Mouse (Mus musculus) WW6 (cell line): ENCODE measurements around the gene Srsf7.
"Not testable (repeated sequence)": the region's sequence is repeated elsewhere in the genome, so short reads cannot be mapped to it uniquely, and the experiment has no call there.

Experiments
- DNase-seq: peaks from one replicate; pipeline ENCODE4 v3.0.0-alpha.2; 2013; ENCODE audit warnings: low read depth, low spot score

The Srsf7 gene

GRCm38 (mm10) chr17:80206671-80207581 lies at the start of gene Srsf7, which contains the start of gene Ttc39d:
Gene Srsf7 (minus strand): TSS chr17:80207307.
Gene Ttc39d (plus strand): TSS chr17:80207460.
- DNase-seq, result peak; percentile 97

- DNase-seq, result peak; percentile 38
Measured at GRCm38 (mm10) chr17:80255208-80255607, 48.1 kb upstream of the Srsf7 start.

DNA sequence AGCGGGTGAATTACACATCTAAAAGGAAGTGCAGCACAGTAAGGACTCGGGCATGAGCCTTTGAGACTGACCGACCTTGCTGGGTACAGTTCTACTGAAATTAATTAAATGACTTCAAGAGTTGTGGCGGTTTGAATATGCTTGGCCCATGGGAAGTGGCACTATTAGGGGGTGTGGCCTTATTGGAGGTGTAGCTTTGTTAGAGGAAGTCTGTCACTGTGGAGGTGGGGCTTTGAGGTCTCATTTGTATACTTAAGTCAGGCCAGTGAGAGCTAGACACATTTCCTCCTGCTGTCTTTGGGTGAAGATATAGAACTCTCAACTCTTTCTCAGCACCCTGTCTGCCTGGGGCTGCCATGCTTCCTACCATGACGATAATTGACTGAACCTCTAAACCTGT lies 47.3 kb upstream of the Srsf7 start:
- no peak for DNase-seq

- DNase-seq, result no peak
Measured at GRCm38 (mm10) chr17:80252757-80253525, 45.8 kb upstream of the Srsf7 start.

DNA sequence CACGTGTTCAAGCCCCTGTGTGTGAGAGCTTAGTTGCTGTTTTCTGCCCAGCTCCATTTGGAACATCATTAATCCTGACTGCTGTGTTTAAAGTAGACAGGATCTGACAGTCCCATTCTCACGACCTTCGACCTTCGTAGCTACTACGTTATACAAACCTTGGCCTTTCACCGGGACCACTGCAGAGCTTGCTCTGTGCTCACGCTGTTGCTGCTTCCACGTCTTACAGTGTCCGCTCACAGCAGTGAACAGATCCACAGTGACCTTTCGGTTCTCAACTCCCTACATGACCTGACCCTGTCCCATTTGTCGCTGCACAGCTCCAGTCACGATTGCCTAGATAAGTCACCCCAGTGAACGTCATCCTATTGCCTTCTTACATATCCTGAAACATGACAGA lies 36.0 kb upstream of the Srsf7 start:
- DNase-seq, result no peak

GRCm38 (mm10) chr17:80241594-80241993 lies 34.5 kb upstream of the Srsf7 start:
- no peak for DNase-seq

- no peak for DNase-seq
Measured at GRCm38 (mm10) chr17:80237475-80237874, 30.4 kb upstream of the Srsf7 start.

DNA sequence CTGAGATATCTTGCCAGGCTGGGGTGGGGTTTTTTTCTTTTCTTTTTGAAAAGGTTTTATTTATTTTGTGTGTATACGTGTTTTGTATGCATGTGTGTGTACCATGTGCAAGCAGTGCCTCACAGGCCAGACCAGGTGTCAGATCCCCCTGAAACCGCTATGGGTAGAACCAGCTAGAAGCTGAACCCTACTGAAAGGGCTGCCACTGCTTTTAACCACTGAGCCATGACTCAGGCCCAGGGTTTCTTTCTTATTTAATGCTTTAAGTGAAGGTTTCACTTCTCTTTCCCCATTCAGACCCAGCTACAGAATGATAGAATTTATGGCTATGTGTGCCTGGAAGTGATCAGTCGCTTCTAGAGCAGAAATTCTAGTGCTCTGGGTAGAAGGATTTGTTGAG lies 29.7 kb upstream of the Srsf7 start:
- no peak for DNase-seq

- no peak for DNase-seq
Measured at GRCm38 (mm10) chr17:80235477-80235876, 28.4 kb upstream of the Srsf7 start.

DNA sequence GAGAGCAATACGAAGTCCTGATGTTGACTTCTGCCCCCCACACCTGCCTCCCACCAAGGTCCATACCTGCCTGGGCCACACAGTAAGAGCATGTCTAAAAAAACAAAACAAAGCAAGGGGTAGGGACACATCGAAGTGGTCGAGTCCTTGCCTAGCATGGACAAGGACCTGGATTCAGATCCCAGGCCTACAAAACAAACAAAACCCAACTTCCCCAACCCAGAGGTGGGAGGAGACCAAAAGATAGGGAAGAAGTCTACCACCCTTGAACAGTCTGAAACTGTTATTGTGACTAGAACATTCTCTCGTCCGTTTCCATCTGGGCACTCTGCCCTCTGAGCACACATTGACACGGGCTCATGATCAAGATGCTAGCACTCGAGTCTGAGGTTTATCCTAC lies 27.3 kb upstream of the Srsf7 start:
- no peak for DNase-seq

GRCm38 (mm10) chr17:80233844-80234243 lies 26.7 kb upstream of the Srsf7 start:
- no peak for DNase-seq

DNA sequence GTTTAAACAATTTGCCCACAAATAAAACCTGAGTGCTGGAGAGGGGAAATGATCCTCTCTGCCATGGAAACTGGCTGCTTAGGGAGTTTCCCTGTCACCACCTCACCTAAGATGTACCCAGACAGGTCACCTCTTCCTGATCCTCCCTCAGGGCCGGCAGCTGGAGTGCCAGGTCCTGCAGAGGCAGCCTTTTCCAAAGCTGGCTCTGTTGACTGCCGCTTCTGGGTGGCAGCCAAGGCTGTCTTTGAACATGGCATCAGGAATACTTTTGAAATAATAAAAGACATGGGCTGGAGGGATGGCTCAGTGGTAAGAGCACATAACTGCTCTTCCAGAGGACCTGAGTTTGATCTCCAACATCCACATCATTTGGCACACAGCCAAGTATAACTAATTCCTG lies 22.3 kb upstream of the Srsf7 start:
- DNase-seq, result no peak

DNA sequence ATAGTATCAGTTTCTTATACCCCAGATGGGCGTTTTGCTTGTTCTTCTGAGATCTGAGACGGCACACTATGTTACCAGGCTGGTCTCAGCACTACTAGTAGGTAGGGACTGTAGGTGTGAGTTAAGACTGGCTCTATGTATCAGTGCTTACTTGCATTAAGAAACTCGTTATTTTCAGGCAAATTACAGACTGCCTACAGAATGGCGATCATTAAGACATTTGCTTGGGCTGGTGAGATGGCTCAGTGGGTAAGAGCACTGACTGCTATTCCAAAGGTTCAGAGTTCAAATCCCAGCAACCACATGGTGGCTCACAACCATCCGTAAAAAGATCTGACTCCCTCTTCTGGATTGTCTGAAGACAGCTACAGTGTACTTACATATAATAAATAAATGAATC lies 18.0 kb upstream of the Srsf7 start:
- not testable (repeated sequence) for DNase-seq

DNA sequence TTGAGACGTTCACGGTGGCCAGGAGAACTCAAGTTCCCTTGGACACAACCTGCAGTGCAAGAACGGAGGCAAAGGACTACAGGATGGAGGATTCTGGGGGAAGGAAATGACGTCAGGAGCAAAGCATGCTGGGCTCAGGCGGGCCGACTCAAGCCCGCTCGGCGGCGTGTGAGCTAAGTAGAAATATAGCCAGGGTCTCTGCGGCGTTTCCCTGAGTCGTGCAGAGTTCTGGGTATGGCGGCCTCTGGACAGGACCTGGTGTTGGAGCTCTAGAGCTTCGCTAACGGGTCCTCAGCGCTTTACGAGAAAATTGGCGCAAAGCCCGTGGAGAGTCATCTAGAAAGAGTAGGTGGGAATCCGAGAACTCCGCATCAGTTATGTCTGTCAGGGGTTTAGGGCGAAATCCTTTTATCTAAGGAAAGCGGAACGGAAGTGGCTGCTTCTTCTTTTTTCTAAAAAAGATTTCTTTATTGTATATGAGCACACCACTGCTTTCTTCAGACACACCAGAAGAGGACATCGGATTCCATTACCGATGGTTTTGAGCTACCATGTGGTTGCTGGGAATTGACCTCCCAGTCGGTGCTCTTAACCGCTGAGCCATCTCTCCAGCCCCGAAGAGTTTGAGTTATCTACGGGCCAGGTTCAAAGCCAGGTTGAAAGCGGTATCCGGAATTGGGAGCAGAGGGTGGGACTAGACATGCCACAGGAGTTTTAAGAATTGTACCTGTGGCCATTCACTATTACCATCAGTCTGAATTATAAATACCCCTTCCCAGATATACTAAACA lies 17.4 kb upstream of the Srsf7 start, which contains the start of gene Gemin6:
TSS of gene Gemin6 (plus strand) at position 116 of the 791 bp plus-strand sequence.
- DNase-seq, result peak; percentile 79

DNA sequence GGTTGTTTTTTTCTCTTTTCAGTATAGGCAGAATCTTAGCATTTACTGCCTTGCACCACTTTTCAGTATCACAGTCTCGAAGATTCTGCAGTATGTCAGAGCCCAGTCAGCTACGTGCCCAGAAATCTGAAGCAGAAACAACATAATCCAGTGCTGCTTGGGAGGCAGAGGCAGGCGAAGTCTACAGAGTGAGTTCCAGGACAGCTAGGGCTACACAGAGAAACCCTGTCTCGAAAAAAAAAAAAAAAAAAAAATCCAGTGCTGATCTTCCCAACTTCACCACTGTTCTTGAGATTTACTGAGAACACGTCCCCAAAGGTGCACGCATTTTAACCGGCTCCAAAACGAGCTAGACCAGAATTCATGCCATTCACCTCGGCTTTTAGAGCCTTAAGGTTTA lies 16.7 kb upstream of the Srsf7 start:
- no peak for DNase-seq

GRCm38 (mm10) chr17:80221890-80222628 lies 15.0 kb upstream of the Srsf7 start:
- DNase-seq, result no peak

GRCm38 (mm10) chr17:80221202-80221601 lies 14.1 kb upstream of the Srsf7 start:
- DNase-seq, result no peak

- DNase-seq, result no peak
Measured at GRCm38 (mm10) chr17:80220131-80220530, 13.0 kb upstream of the Srsf7 start.

- not testable (repeated sequence) for DNase-seq
Measured at GRCm38 (mm10) chr17:80213998-80214397, 6.9 kb upstream of the Srsf7 start.

GRCm38 (mm10) chr17:80206301-80206670 lies 821 bp downstream of the Srsf7 start:
- no peak for DNase-seq

DNA sequence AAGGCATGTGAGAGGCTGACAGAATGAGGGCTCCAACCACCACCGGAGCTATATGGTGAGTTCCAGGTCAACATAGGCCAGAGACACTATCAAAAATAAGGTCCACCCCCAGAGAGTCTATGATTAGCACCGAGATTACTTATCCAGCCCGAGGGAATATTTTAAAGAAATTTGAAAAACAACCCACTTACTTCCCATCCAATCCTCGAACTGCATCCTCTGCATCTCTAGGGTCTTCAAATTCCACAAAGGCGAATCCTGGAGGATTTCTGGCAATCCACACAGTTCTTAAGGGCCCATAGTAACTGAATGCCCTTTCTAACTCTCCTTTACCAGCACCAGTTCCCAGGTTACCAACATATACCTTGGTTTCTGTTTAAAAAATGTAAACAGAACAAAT lies 1.4 kb downstream of the Srsf7 start:
- no peak for DNase-seq
